Mouse (Mus musculus) macrophage (primary cell): ENCODE results near the gene Mars. TPM values are rescaled to one million over a fixed set of nuclear protein-coding genes. Genes with fewer than 3 reads are reported as not detected.

Source experiments
- H3K27ac ChIP-seq: fragments of 350-480 bp; formaldehyde crosslinking; 2 replicates; pipeline ENCODE4 v1.9.0; 2021
- H3K36me3 ChIP-seq: fragments of 350-480 bp; formaldehyde crosslinking; 2 replicates; pipeline ENCODE4 v1.9.0; 2021; ENCODE audit errors: inconsistent target
- H3K4me3 ChIP-seq: fragments of 350-480 bp; formaldehyde crosslinking; 2 replicates; pipeline ENCODE4 v1.9.0; 2021; ENCODE audit errors: inconsistent target
- H3K79me2 ChIP-seq: fragments of 350-480 bp; formaldehyde crosslinking; 2 replicates; pipeline ENCODE4 v1.9.0; 2021; ENCODE audit errors: inconsistent target
- WGBS: methylation state at CpG from one replicate; pipeline ENCODE4 v1.1.7; 2026; ENCODE audit warnings: inconsistent platforms; ENCODE audit not compliant: missing documents; 5-methylcytosine and 5-hydroxymethylcytosine counted together
- polyA plus RNA-seq: library from polyadenylated mRNA; stranded (reverse); fragments of 250-400 nt; gene quantifications from 3 replicates; pipeline ENCODE4 v1.2.4, GENCODE M21; 2018; ENCODE audit warnings: inconsistent platforms
- total RNA-seq, 78 experiments: library from RNA; depleted of rRNA; stranded (reverse); fragments of 250-400 nt; gene quantifications; 1 replicate in 9 of 78; 2 replicates in 24 of 78; 3 replicates in 43 of 78; 4 replicates in 2 of 78; pipeline ENCODE4 v1.2.4; 2018; ENCODE audit warnings: inconsistent platforms in 56 of 78

The Mars gene
- 10 to 100 TPM in 24 of 26 experiments, 1 to 10 TPM in 2; 6.5 to 62.2 (median 30.8) TPM for total RNA-seq (2018; cell fraction: chromatin; rRNA removed)
- 10 to 100 TPM; 11.1 to 29.3 (median 22.8) TPM for total RNA-seq (2018; cell fraction: cytosol; rRNA removed)
- total RNA-seq (2018; cell fraction: nucleus; rRNA removed), result 10 to 100 TPM in 23 of 26 experiments, 1 to 10 TPM in 3; 7.3 to 42.5 (median 27.1) TPM
- 19.9 to 28.8 TPM (median 20.2 TPM) in 3 replicates for polyA plus RNA-seq

DNA sequence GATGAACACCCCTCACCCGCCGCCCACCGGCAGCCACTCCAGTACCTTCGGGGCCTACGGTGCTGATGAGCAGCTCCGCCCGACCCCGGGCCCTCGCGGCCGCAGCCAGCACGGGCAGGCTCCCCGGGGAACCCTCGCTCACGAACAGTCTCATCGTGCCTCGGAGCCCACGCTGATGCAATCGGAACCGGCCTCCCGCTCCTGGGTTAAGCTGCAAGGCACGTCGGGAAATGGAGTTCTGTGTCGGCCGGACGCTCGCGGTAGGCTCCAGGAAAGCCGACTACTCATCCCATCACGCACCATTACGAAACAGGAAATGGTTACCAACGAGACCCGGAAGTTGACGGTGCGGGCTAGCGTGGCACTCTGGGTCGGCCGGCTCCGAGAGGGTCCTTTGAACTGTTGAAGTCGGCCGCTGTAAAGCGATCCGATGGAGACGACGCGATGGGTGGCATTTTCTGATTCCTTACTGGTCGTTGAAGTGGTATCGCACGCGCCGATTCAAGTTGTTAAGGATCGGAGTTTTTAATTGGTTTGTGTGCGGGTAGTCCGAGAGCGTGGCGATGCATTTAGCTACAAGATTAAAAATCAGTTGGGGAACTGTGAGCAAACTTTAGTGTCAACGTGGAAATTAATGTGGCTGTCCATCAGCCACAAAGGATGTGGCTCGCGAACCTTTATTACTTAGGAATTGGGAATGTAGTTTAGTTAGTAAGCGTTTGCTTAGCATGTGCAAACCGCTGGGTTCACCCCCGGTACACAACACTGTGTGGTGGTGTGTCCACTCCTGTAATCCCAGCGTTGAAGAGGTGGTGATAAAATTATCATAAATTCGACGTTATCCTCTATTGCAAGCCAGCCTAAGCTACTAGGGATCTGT lies at the start of gene Mars:
Mars (minus strand) TSS at position 311 of the 880 bp plus-strand sequence.
- Histone ChIP-seq H3K79me2 (peaks cover 9% of the 10 kb centered on the region; the same call in 1 of the 2 replicates), H3K36me3 (peaks cover 20% of the 10 kb centered on the region), H3K27ac (peak within 1 kb of the TSS; percentile 77), H3K4me3 (peak within 1 kb of the TSS; percentile 75)
- under 1% methylated on average over 62 of the region's 65 CpGs for WGBS

- WGBS, result 49% methylated on average over 3 of the region's 3 CpGs
- Histone ChIP-seq H3K27ac (no peak overlapping the region), H3K4me3 (no peak overlapping the region), H3K79me2 (no peaks in the 10 kb centered on the region), H3K36me3 (no peaks in the 10 kb centered on the region)
These were observed 49.1 kb upstream of the Mars start for GRCm38 (mm10) chr10:127360714-127361113.

- Histone ChIP-seq H3K79me2 (no peaks in the 10 kb centered on the region), H3K4me3 (no peak overlapping the region), H3K36me3 (no peaks in the 10 kb centered on the region), H3K27ac (peak overlapping the region; percentile 54; the same call in 1 of the 2 replicates)
- 96% methylated on average over 10 of the region's 10 CpGs for WGBS
These were observed 43.8 kb upstream of the Mars start for GRCm38 (mm10) chr10:127355336-127355735.

DNA sequence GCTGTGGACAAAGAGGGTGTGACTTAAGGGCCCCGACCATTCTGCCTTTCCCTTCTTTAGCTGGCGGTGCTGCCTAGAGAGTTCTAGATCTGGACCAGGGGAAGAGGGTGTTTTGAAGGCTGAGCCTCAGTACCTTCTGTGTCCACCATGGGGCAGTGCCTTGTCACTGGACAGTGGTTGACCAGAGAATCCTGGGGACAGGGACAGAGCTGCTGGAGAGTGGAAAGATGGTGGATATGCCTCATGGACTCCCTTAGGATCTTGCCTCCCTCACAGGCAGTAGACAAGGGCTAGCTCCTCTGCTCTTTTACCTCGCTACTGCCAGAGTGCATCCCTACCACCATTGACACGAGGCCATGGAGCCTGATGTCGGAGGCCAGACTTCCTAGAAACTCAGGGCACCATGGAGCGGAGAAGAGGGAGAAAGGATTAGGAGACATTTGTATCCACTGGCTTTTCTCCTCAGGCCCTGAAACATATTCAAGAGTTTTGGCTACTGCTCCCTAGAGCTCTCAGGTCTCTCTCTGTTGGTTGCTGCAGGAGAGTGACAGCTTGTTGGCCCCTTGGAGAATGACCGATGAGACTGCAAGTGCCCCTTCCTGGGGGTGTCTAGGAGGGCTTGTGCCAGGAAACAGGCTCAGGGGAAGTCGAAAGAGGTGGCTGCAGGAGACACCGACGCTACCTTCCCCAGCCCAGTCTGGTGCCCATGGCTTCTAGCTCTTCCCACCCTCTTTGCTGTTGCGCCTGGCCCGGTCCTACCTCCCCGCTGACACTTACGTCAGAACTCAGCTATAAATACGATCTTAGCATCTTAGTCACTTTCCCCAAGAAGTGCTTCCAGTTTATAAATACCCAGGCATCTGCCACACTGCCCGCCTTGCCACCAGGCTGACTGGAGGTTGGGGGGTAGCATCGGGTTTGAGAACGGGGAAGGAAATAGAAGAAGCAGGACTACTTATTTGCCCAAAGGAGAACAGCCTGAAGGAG lies 42.6 kb upstream of the Mars start, which contains the start of gene Inhbe:
Inhbe (minus strand) TSS at position 503 of the 987 bp plus-strand sequence.
- H3K27ac ChIP-seq, result peak within 1 kb of the TSS; percentile 54

DNA sequence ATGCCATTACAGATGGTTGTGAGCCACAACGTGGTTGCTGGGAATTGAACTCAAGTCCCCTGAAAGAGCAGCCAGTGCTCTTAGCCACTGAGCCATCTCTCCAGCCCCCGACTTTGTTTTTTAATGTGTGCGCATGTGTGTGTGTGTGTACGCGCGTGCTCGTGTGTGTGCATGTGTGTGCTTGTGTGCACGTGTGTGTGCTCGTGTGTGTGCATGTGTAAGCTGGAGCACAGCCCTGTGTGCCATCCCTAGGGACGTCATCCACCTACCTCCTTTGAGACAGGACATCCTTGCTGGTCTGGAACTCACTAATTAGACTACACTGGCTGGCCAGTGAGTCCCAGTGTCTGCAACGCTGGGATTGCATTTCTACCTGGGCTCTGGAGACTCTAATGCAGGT lies 41.2 kb upstream of the Mars start:
- Histone ChIP-seq H3K79me2 (no peaks in the 10 kb centered on the region), H3K27ac (no peak overlapping the region), H3K4me3 (no peak overlapping the region), H3K36me3 (no peaks in the 10 kb centered on the region)
- 96% methylated on average over 11 of the region's 11 CpGs for WGBS

More for the DNA sequence above, 42.6 kb upstream of the Mars start, which contains the start of gene Inhbe:
- 28% methylated on average over 17 of the region's 18 CpGs for WGBS
- Histone ChIP-seq H3K4me3 (no peak within 1 kb of the TSS), H3K79me2 (no peaks in the 10 kb centered on the region), H3K36me3 (no peaks in the 10 kb centered on the region)

GRCm38 (mm10) chr10:127352187-127352586 lies 40.6 kb upstream of the Mars start:
- WGBS, result 89% methylated on average over 9 of the region's 9 CpGs
- H3K4me3 ChIP-seq, result no peak overlapping the region
- no peaks in the 10 kb centered on the region for H3K79me2 ChIP-seq
- H3K36me3 ChIP-seq, result no peaks in the 10 kb centered on the region
- H3K27ac ChIP-seq, result no peak overlapping the region

- Histone ChIP-seq H3K27ac (no peak overlapping the region), H3K4me3 (no peak overlapping the region), H3K36me3 (no peaks in the 10 kb centered on the region), H3K79me2 (no peaks in the 10 kb centered on the region)
- WGBS, result 87% methylated on average over 8 of the region's 8 CpGs
These were observed 40.1 kb upstream of the Mars start for GRCm38 (mm10) chr10:127351719-127352118.

- H3K4me3 ChIP-seq, result no peak overlapping the region
- 85% methylated on average over 8 of the region's 8 CpGs for WGBS
- no peaks in the 10 kb centered on the region for H3K79me2 ChIP-seq
- no peaks in the 10 kb centered on the region for H3K36me3 ChIP-seq
- H3K27ac ChIP-seq, result no peak overlapping the region
These were observed 39.7 kb upstream of the Mars start for GRCm38 (mm10) chr10:127351285-127351595.

DNA sequence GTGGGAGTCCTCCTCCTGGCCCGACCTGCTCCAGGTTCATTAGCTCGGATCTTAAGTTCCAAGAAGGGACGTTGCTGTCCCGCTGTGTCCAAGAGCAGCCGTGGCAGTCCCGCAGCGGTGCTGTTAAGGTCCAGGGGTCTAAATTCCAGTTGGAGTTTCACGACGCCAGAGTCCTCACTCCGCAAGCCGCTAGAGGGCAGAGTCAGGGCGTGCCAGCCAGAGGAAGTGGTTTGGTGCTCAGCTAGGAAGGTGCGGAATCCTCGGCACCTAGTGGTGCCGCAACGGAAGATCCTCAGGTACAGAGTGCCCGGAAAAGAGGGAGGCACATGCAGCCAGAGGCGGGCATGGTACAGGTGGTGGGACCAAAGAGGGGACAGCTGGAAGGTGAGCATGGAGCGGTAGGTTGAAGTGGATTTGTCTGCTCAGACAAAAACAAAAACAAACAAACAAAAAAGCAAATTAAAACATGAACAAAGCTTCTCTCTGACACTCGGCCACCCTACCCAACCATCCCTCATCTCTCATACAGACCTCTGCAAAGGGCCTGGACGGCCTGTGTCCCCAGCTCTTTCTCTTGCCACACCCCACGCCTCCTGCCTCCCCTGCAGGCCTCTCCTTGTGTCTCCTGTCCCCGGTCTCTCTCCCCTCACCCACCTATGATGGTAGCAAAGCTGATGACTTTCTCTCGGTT lies 39.2 kb upstream of the Mars start:
- Histone ChIP-seq H3K27ac (no peak overlapping the region), H3K79me2 (no peaks in the 10 kb centered on the region), H3K36me3 (no peaks in the 10 kb centered on the region), H3K4me3 (no peak overlapping the region)
- WGBS, result 18% methylated on average over 24 of the region's 24 CpGs

DNA sequence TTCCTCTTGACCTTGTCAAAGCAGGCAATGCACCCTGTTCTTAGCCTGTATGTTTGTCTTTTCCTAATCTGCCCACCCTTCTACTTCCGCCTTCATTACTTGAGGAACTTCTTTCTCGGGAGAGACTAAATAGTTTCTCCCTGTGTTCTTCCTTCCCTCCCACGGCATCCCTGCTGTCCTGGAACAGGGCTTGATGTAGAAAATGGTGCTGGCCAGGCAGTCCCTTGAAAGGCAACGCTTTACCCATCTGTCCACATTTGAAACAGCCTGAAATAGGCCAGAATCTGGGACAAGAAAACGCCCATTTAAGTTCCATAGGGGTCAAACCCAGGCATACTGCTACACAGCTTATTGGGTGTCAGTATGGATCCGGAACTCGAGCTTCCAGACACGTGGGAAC lies 38.2 kb upstream of the Mars start:
- no peak overlapping the region for H3K27ac ChIP-seq
- H3K36me3 ChIP-seq, result no peaks in the 10 kb centered on the region
- WGBS, result 84% methylated on average over 8 of the region's 8 CpGs
- H3K79me2 ChIP-seq, result no peaks in the 10 kb centered on the region
- H3K4me3 ChIP-seq, result no peak overlapping the region

- WGBS, result 81% methylated on average over 3 of the region's 4 CpGs
These were observed 37.4 kb upstream of the Mars start for GRCm38 (mm10) chr10:127348957-127349356.

GRCm38 (mm10) chr10:127346173-127346572 lies 34.6 kb upstream of the Mars start:
- 96% methylated on average over 3 of the region's 3 CpGs for WGBS
- Histone ChIP-seq H3K36me3 (no peaks in the 10 kb centered on the region), H3K4me3 (no peak overlapping the region)

More at GRCm38 (mm10) chr10:127348957-127349356, 37.4 kb upstream of the Mars start:
- no peak overlapping the region for H3K4me3 ChIP-seq
- no peak overlapping the region for H3K27ac ChIP-seq
- no peaks in the 10 kb centered on the region for H3K79me2 ChIP-seq
- no peaks in the 10 kb centered on the region for H3K36me3 ChIP-seq

DNA sequence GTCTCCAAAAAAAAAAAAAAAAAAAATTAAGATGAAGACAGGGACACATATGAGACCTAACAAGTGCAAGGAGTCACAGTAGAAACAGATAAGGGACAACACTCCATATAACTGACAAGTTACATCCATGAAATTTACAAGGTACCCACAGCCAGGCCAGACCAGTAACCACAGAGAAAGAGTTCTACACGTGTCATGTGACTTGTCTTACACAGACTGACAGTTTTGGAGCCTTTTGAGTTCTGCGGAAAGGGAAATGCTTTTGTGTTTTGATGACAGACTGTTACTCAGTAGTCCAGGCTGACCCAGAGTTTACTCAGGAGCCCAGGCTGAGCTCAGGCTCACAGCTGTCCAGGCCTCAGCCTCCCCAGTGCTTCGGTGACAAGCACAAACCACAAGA lies 31.4 kb upstream of the Mars start:
- no peaks in the 10 kb centered on the region for H3K79me2 ChIP-seq
- no peaks in the 10 kb centered on the region for H3K36me3 ChIP-seq
- 16% methylated on average over 3 of the region's 3 CpGs for WGBS
- H3K4me3 ChIP-seq, result no peak overlapping the region
- H3K27ac ChIP-seq, result no peak overlapping the region

More at GRCm38 (mm10) chr10:127346173-127346572, 34.6 kb upstream of the Mars start:
- H3K79me2 ChIP-seq, result no peaks in the 10 kb centered on the region
- H3K27ac ChIP-seq, result no peak overlapping the region
